8 mouse cellular contexts compared by ENCODE assay signal in the genomic region with DNA sequence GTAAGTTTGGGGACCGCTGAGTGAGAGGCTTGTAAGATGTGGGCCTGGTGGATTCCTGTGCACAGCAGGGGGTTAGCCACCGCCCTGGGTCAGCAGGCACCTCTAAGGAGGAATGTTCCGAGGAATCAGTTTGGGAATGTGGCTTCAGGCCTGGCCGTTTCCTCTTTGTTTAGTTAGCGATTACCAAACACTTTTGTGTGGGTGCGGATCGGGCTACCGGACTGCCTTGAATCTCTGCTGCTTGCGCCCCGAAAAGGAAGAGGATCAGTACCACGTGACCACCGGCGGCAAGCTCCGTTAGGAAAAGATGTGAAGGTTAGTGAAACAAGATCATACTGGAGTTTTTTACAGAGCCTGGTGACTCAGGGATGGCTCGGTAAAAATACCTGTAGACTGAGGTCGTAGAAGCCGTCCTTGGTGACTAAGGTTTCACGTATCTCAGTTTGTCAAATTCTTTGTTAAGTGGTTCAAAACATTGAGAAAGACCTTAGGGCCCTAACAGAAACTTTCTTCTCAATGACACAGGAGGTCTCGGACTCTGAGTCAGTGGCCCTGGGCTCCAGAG.
DNase-seq lines count a peak whose midpoint lies in the region; ATAC-seq and TF ChIP-seq lines count a peak whose summit lies in the region.

No protein-coding gene starts in this region.

- no peaks in the 10 kb centered on the region for H3K9me3 ChIP-seq in limb, embryonic 15.5 days
- no peaks in the 10 kb centered on the region for H3K9me3 ChIP-seq in midbrain, postnatal 0 days (ENCODE audit: low read length)

- H3K27me3 ChIP-seq in limb, embryonic 15.5 days, result no peaks in the 10 kb centered on the region
- H3K27me3 ChIP-seq in midbrain, postnatal 0 days (ENCODE audit: insufficient read depth, low read length), result no peaks in the 10 kb centered on the region

- no peaks in the 10 kb centered on the region for H3K36me3 ChIP-seq in limb, embryonic 15.5 days
- H3K36me3 ChIP-seq in midbrain, postnatal 0 days (ENCODE audit: insufficient read depth, low read length), result no peaks in the 10 kb centered on the region

- 12% methylated on average over 19 of the region's 19 CpGs for WGBS in limb, embryonic 15.5 days
- WGBS in midbrain, postnatal 0 days, result 20% methylated on average over 19 of the region's 19 CpGs

- peak; percentile 100 for DNase-seq in ES-CJ7 (ENCODE audit: low read depth, low spot score)
- peak; percentile 37 for DNase-seq in embryo, embryonic 10.5 days (ENCODE audit: low spot score)
- peak; percentile 29 for DNase-seq in heart, postnatal 4 days
- DNase-seq in midbrain, postnatal 0 days (ENCODE audit: low spot score), result no peak
- DNase-seq in cerebellum, adult 18-20 months, result no peak
- DNase-seq in left cerebral cortex, adult 8-10 months (ENCODE audit: low spot score in 2 of 2), result no peak
- no peak for DNase-seq in layer of hippocampus, adult 18-20 months (ENCODE audit: low spot score in 2 of 2)

- no peak overlapping the region; the same call in 1 of the 2 replicates for H3K27ac ChIP-seq in limb, embryonic 15.5 days
- no peak overlapping the region for H3K27ac ChIP-seq in midbrain, postnatal 0 days (ENCODE audit: low read depth, low read length)

- peak overlapping the region; percentile 8; the same call in 1 of the 2 replicates for H3K4me2 ChIP-seq in limb, embryonic 15.5 days
- H3K4me2 ChIP-seq in midbrain, postnatal 0 days (ENCODE audit: low read depth, low read length, poor library complexity, severe bottlenecking), result 0 out of 2 replicates have a peak overlapping the region, but pooled peaks have one; percentile 9

- TF ChIP-seq CTCF in midbrain, postnatal 0 days (IDR thresholded peaks at IDR 0.05), result no peak

- H3K9ac ChIP-seq in limb, embryonic 15.5 days, result no peak overlapping the region
- no peak overlapping the region for H3K9ac ChIP-seq in midbrain, postnatal 0 days (replicated peaks; ENCODE audit: low read length, poor library complexity, severe bottlenecking)

- H3K4me1 ChIP-seq in limb, embryonic 15.5 days, result peaks cover 16% of the 10 kb centered on the region
- no peaks in the 10 kb centered on the region for H3K4me1 ChIP-seq in midbrain, postnatal 0 days (ENCODE audit: insufficient read depth, low read length)

- no peak overlapping the region for H3K4me3 ChIP-seq in limb, embryonic 15.5 days
- no peak overlapping the region for H3K4me3 ChIP-seq in midbrain, postnatal 0 days (ENCODE audit: low read depth, low read length)

- no peak for ATAC-seq in limb, embryonic 15.5 days (ENCODE audit: insufficient number of reproducible peaks, low FRiP score, low TSS enrichment, low read depth)
- no peak for ATAC-seq in midbrain, postnatal 0 days (ENCODE audit: low FRiP score)

Comparison
In these comparisons a context has a peak if more than half of its experiments do, and no peak if none do; other contexts are left out.
1. DNase-seq: peak in ES-CJ7 (single experiment), embryo, embryonic 10.5 days (single experiment) and heart, postnatal 4 days (single experiment); none in midbrain, postnatal 0 days (single experiment), cerebellum, adult 18-20 months (0 of 2), left cerebral cortex, adult 8-10 months (0 of 2) and layer of hippocampus, adult 18-20 months (0 of 2).